Mouse (Mus musculus): ENCODE data around the gene 2310034G01Rik. TPM values are rescaled to one million over a fixed set of nuclear protein-coding genes. Genes with fewer than 3 reads are reported as not detected.

Gene 2310034G01Rik
- polyA plus RNA-seq (2017; shearing (Covaris generic)): 0.53 TPM

DNA sequence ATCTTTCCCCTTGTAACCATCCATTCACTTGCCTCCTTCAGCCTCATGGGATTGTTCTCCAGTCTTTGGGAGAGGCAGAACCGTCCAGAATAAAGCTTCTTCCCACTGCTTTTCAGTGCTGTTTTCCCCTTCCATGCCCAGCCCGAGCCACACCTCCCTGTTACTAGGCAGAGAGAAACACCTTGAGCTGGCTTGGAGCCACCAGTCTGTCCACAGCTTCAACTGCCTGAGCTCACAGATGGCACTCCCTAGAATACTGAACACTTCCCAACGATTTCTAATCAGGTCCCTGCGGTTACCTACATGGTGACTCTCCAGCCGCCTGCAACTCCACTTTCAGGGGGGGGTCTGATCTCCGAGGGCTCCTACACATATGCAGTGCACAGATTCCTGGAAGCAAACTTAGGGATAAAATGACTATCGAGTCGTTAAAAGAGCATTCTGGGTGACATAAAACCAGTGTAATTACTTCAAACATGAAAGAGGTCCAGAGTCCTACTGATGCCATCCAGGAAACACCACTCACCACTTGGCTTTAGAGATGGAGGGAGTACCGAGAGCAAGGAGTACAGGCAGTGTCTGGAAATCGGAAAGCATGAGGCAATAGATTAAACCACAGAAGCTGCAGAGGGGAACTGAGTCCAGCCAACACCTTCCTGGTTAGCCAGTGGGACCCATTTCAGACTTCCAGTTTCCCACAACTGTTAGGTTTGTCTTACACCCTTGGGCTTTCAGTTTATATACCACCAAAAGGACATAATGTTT lies at the start of gene 2310034G01Rik:
Gene 2310034G01Rik (minus strand): TSS at position 135 of the 765 bp plus-strand sequence.

DNA sequence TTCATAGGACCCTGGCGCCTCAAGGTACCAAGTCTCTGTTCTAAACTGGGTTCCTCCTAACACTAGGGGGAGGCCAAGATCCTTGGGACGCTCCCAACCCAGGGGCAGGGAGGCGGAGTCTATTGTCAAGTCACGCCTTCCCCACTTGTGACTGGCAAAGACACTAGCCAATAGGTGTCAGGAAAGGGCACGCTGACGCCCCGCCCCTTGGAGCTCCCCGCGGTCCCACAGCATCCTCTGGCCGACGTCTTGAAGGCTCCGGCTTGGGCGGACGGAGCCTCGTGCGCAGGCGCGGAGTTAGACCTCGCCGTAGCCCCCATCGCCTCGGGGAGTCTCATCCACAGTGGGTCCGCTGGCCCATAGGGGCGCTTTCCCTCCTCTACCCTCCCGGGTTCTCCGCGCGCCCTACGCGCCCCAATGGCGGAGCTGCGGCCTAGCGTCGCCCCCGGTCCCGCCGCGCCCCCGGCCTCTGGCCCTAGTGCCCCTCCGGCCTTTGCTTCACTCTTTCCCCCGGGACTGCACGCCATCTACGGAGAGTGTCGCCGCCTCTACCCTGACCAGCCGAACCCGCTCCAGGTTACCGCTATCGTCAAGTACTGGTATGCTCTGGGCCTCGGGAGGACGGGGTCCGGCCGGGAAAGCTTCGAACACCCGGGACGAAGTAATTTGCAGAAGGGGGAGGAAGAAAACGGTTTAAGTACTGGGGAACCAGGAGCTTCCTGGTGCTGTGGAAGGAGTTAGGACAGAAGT lies 46.8 kb upstream of the 2310034G01Rik start, which contains the start of gene Sufu:
Gene Sufu (plus strand): TSS at position 211 of the 750 bp plus-strand sequence.

GRCm38 (mm10) chr19:46395109-46396009 lies 45.3 kb upstream of the 2310034G01Rik start, which contains the start of gene Actr1a:
Gene Actr1a (minus strand): TSS chr19:46395748.

GRCm38 (mm10) chr19:46338331-46338936 lies 11.7 kb downstream of the 2310034G01Rik start, which contains the start of gene Cuedc2:
Gene Cuedc2 (minus strand): TSS chr19:46338702.

DNA sequence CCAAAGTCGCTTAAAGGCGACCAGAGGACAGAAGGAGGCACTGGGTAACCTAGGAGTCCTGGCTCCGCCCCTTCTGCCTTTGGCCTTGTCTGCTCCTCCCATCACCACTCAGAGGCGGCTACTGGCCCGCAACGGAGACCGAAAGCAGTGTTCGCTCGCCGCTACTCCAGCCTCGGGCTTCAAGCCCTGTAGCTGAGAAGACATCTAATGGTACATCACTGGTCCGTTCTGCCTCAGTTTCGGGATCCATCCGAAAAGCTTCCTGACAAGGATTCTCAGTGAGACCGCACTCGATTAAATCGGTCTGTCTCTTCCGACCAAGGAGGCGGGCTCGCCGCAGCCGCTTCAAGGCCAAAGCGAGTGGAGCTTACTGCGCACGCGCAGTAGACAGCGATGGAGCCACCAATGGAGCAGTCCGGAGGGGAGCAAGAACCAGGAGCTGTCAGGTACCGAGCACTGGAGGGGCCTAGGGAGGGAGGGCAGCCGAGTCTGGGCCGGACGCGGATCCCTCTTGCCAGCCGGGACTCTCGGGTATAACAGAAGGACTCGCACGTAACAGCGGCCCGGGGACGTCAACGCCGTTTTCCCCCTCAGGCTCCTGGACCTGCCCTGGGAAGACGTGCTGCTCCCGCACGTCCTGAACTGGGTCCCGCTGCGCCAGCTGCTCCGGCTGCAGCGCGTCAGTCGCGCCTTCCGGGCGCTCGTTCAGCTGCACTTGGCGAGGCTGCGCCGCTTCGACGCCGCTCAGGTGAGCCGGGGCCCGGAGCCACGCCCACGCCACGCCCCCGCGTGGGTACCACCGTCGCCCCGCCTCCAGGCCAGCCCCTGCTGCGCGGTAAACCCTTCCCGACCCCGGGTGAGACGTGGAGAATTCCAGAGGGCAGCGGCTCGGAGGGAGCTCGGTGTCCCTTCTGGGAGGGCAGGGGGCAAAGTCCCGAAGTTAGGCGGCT lies 21.7 kb downstream of the 2310034G01Rik start, which contains the start of gene Fbxl15:
Gene Fbxl15 (plus strand): TSS at position 104 of the 950 bp plus-strand sequence.

GRCm38 (mm10) chr19:46326756-46327305 lies 23.3 kb downstream of the 2310034G01Rik start, which contains the start of gene Psd:
Gene Psd (minus strand): TSS chr19:46327156.

DNA sequence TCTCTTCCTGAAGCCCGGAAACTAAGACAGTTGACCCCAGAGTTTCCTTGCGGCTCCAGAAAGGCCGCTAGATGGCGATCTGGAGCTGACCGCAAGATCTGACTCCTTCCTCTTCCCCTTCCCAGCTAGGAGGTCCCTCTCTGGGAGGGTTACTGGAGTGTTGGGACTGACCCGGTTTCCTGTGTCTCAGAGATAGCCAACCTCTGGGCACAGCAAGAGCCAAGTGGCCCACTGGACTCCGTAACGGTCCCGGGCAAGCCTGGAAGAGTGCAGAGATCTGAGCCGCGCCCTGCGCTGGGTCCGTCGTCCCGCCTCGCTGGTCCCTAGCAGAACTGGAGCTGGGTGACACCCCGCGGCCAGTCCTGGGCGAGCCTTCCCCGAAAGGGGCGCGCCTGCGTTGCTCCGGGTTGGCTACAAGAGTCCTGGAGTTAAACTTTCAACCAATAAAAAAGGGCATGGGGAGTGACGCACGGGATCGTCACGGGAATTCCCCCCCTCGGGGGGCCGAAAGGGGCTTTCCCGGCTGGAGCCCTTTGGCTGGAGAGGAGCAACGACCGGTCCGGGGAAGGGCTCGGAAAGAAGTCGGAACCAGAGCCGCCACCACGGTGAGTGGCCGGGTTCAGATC lies 45.8 kb downstream of the 2310034G01Rik start, which contains the start of gene Nfkb2:
Gene Nfkb2 (plus strand): TSS at position 105 of the 626 bp plus-strand sequence.

Other genes with a start within 250 kb of the 2310034G01Rik start
- not detected for gene Elovl3, start 218.4 kb downstream of the 2310034G01Rik start, polyA plus RNA-seq (2017; shearing (Covaris generic))
- gene Pitx3, start 202.0 kb downstream of the 2310034G01Rik start, polyA plus RNA-seq (2017; shearing (Covaris generic)): not detected
- 84.8 TPM for gene Gbf1, start 197.8 kb downstream of the 2310034G01Rik start, polyA plus RNA-seq (2017; shearing (Covaris generic))
- gene Nfkb2, start 46.0 kb downstream of the 2310034G01Rik start, polyA plus RNA-seq (2017; shearing (Covaris generic)): 34.1 TPM
- gene Psd, start 23.1 kb downstream of the 2310034G01Rik start, polyA plus RNA-seq (2017; shearing (Covaris generic)): 5.3 TPM
- 3.5 TPM for gene Fbxl15, start 22.1 kb downstream of the 2310034G01Rik start, polyA plus RNA-seq (2017; shearing (Covaris generic))
- 61.9 TPM for gene Cuedc2, start 11.6 kb downstream of the 2310034G01Rik start, polyA plus RNA-seq (2017; shearing (Covaris generic))
- 9.1 TPM for gene Mfsd13a, start 9.2 kb downstream of the 2310034G01Rik start, polyA plus RNA-seq (2017; shearing (Covaris generic))
- gene Actr1a, start 45.4 kb upstream of the 2310034G01Rik start, polyA plus RNA-seq (2017; shearing (Covaris generic)): 126 TPM
- gene Sufu, start 46.6 kb upstream of the 2310034G01Rik start, polyA plus RNA-seq (2017; shearing (Covaris generic)): 30.0 TPM
- 25.0 TPM for gene Trim8, start 151.4 kb upstream of the 2310034G01Rik start, polyA plus RNA-seq (2017; shearing (Covaris generic))
- gene Arl3, start 222.9 kb upstream of the 2310034G01Rik start, polyA plus RNA-seq (2017; shearing (Covaris generic)): 22.9 TPM
- 18.2 TPM for gene Sfxn2, start 223.1 kb upstream of the 2310034G01Rik start, polyA plus RNA-seq (2017; shearing (Covaris generic))
- gene Wbp1l, start 248.8 kb upstream of the 2310034G01Rik start, polyA plus RNA-seq (2017; shearing (Covaris generic)): 77.0 TPM

All from CD4-positive, CD25-positive, alpha-beta regulatory T cell, adult 9 weeks (primary cell).